Mouse (Mus musculus) forebrain, embryonic 14.5 days (tissue): ENCODE measurements around the gene Kbtbd6. TPM values are rescaled to one million over a fixed set of nuclear protein-coding genes. Genes with fewer than 3 reads are reported as not detected.

Experiments
- polyA plus RNA-seq: library from polyadenylated mRNA; unstranded; fragments of >200 nt; fragmentation: Nextera tagmentation; extraction: Ambion mirVana; gene quantifications from 2 replicates; pipeline ENCODE4 v1.2.1, GENCODE M21; 2014

The Kbtbd6 gene
- polyA plus RNA-seq, 1 experiment from 2014 or later, result 3.1 TPM

Other genes with a start within 250 kb of the Kbtbd6 start
- not detected in 2 replicates for gene Zfp957, start 204.5 kb upstream of the Kbtbd6 start, polyA plus RNA-seq
- 68.7 and 81.5 TPM in 2 replicates for gene Rgcc, start 150.2 kb upstream of the Kbtbd6 start, polyA plus RNA-seq
- 22.9 TPM in 2 replicates for gene Naa16, start 61.1 kb upstream of the Kbtbd6 start, polyA plus RNA-seq
- gene Mtrf1, start 54.1 kb upstream of the Kbtbd6 start, polyA plus RNA-seq, result 11.3 and 13.4 TPM in 2 replicates
- gene Kbtbd7, start 25.3 kb upstream of the Kbtbd6 start, polyA plus RNA-seq, result 22.9 and 28.1 TPM in 2 replicates
- gene Elf1, start 29.4 kb downstream of the Kbtbd6 start, polyA plus RNA-seq, result 1.9 and 2.7 TPM in 2 replicates
- 43.9 and 48.6 TPM in 2 replicates for gene Wbp4, start 29.7 kb downstream of the Kbtbd6 start, polyA plus RNA-seq
- gene Sugt1, start 135.9 kb downstream of the Kbtbd6 start, polyA plus RNA-seq, result 134 and 149 TPM in 2 replicates
- gene Cnmd, start 210.3 kb downstream of the Kbtbd6 start, polyA plus RNA-seq, result 1.5 and 2.2 TPM in 2 replicates